Mouse (Mus musculus): Measurements from ENCODE around the gene Lamc1.

GRCm38 (mm10) chr1:153307509-153308178, 24.9 kb downstream of the Lamc1 start:
- TF ChIP-seq POLR2A (IDR thresholded peaks at IDR 0.05; ENCODE audit: low read depth, low read length) (no peak), CTCF (IDR thresholded peaks at IDR 0.05; ENCODE audit: extremely low read depth, insufficient read length, insufficient replicate concordance, low read depth, low read length) (no peak)

All from small intestine, adult 2 months (tissue).